Mouse (Mus musculus) erythroblast, adult 5-6 weeks (primary cell): ENCODE data around the gene Golga3. TPM values are rescaled to one million over a fixed set of nuclear protein-coding genes. Genes with fewer than 3 reads are reported as not detected.

ENCODE experiments used
- ATAC-seq: replicated peaks from 2 replicates; pipeline ENCODE4 v1.8.0; 2016; ENCODE audit warnings: moderate number of reproducible peaks, mild to moderate bottlenecking, moderate TSS enrichment, inconsistent platforms; ENCODE audit not compliant: poor library complexity, low FRiP score, severe bottlenecking
- total RNA-seq, 2 experiments: library from RNA; stranded (forward) in 1 of 2; stranded (reverse) in 1 of 2; fragments of 150-400 nt in 1 of 2; fragments of 200-764, 138-1000 nt in 1 of 2; gene quantifications; 2 replicates each; pipeline versions ENCODE4 v1.2.3 to v1.2.4; 2015 to 2017; ENCODE audit warnings: low replicate concordance in 2 of 2

Gene Golga3
- total RNA-seq, 2 experiments from 2014 or later, result 11.1 to 18.4 TPM

GRCm38 (mm10) chr5:110230401-110230779 is 53.9 kb downstream of the Golga3 start:
- ATAC-seq, result no peak; the same call in 1 of the 2 replicates

GRCm38 (mm10) chr5:110230780-110231461 is 54.4 kb downstream of the Golga3 start, which contains the start of gene Ankle2:
Gene Ankle2, plus strand, starts transcription at chr5:110231004.
- ATAC-seq, result peak; percentile 94

- ATAC-seq, result no peak
These were observed 55.1 kb downstream of the Golga3 start for GRCm38 (mm10) chr5:110231638-110232037.

GRCm38 (mm10) chr5:110232346-110232745 is 55.8 kb downstream of the Golga3 start:
- no peak for ATAC-seq

- ATAC-seq, result no peak
These were observed 67.6 kb downstream of the Golga3 start for GRCm38 (mm10) chr5:110244091-110244490.

- no peak for ATAC-seq
These were observed 90.4 kb downstream of the Golga3 start for GRCm38 (mm10) chr5:110266941-110267340.

- ATAC-seq, result peak; percentile 90
These were observed 92.9 kb downstream of the Golga3 start, which contains the start of gene Pgam5 for GRCm38 (mm10) chr5:110269141-110270101. Gene Pgam5, minus strand, starts transcription at chr5:110269913.

GRCm38 (mm10) chr5:110270242-110270641 is 93.7 kb downstream of the Golga3 start:
- no peak for ATAC-seq

- ATAC-seq, result no peak
These were observed 97.6 kb downstream of the Golga3 start for GRCm38 (mm10) chr5:110274147-110274546.

- ATAC-seq, result no peak
These were observed 98.3 kb downstream of the Golga3 start for GRCm38 (mm10) chr5:110274846-110275245.

Other genes with a start within 250 kb of the Golga3 start
- gene Zfp932, start 180.2 kb upstream of the Golga3 start, total RNA-seq (2015; ENCODE audit: low replicate concordance), result 8.2 and 12.3 TPM in 2 replicates
- gene Zfp932, start 180.2 kb upstream of the Golga3 start, total RNA-seq (2017; ENCODE audit: low replicate concordance), result 8.6 and 24.5 TPM in 2 replicates
- 8.6 TPM in 1 of 2 replicates, not detected in the other for gene Gm17655, start 104.2 kb upstream of the Golga3 start, total RNA-seq (2015; ENCODE audit: low replicate concordance)
- gene Gm17655, start 104.2 kb upstream of the Golga3 start, total RNA-seq (2017; ENCODE audit: low replicate concordance), result 2.0 and 6.8 TPM in 2 replicates
- gene Gm35315, start 82.3 kb upstream of the Golga3 start, total RNA-seq (2015; ENCODE audit: low replicate concordance), result not detected in 2 replicates
- gene Gm35315, start 82.3 kb upstream of the Golga3 start, total RNA-seq (2017; ENCODE audit: low replicate concordance), result 0.17 and 1.4 TPM in 2 replicates
- not detected in 2 replicates for gene Plcxd1, start 76.7 kb upstream of the Golga3 start, total RNA-seq (2015; ENCODE audit: low replicate concordance)
- gene Plcxd1, start 76.7 kb upstream of the Golga3 start, total RNA-seq (2017; ENCODE audit: low replicate concordance), result not detected in 2 replicates
- 1.5 TPM in 1 of 2 replicates, not detected in the other for gene Gtpbp6, start 68.5 kb upstream of the Golga3 start, total RNA-seq (2015; ENCODE audit: low replicate concordance)
- 2.1 and 2.2 TPM in 2 replicates for gene Gtpbp6, start 68.5 kb upstream of the Golga3 start, total RNA-seq (2017; ENCODE audit: low replicate concordance)
- 1.5 and 4.0 TPM in 2 replicates for gene Zfp605, start 66.6 kb upstream of the Golga3 start, total RNA-seq (2015; ENCODE audit: low replicate concordance)
- gene Zfp605, start 66.6 kb upstream of the Golga3 start, total RNA-seq (2017; ENCODE audit: low replicate concordance), result 1.1 and 1.5 TPM in 2 replicates
- 53.5 and 67.8 TPM in 2 replicates for gene Chfr, start 40.9 kb upstream of the Golga3 start, total RNA-seq (2015; ENCODE audit: low replicate concordance)
- gene Chfr, start 40.9 kb upstream of the Golga3 start, total RNA-seq (2017; ENCODE audit: low replicate concordance), result 69.3 and 97.0 TPM in 2 replicates
- 24.0 and 31.5 TPM in 2 replicates for gene Ankle2, start 54.3 kb downstream of the Golga3 start, total RNA-seq (2015; ENCODE audit: low replicate concordance)
- gene Ankle2, start 54.3 kb downstream of the Golga3 start, total RNA-seq (2017; ENCODE audit: low replicate concordance), result 25.6 and 41.6 TPM in 2 replicates
- gene Pgam5, start 93.2 kb downstream of the Golga3 start, total RNA-seq (2015; ENCODE audit: low replicate concordance), result 11.9 and 14.0 TPM in 2 replicates
- gene Pgam5, start 93.2 kb downstream of the Golga3 start, total RNA-seq (2017; ENCODE audit: low replicate concordance), result 9.6 and 13.9 TPM in 2 replicates
- gene Pxmp2, start 109.5 kb downstream of the Golga3 start, total RNA-seq (2015; ENCODE audit: low replicate concordance), result 4.2 and 8.6 TPM in 2 replicates
- gene Pxmp2, start 109.5 kb downstream of the Golga3 start, total RNA-seq (2017; ENCODE audit: low replicate concordance), result 0.94 and 3.6 TPM in 2 replicates
- gene Pole, start 109.6 kb downstream of the Golga3 start, total RNA-seq (2015; ENCODE audit: low replicate concordance), result 27.6 and 46.1 TPM in 2 replicates
- 24.4 and 25.5 TPM in 2 replicates for gene Pole, start 109.6 kb downstream of the Golga3 start, total RNA-seq (2017; ENCODE audit: low replicate concordance)
- not detected in 2 replicates for gene P2rx2, start 166.5 kb downstream of the Golga3 start, total RNA-seq (2015; ENCODE audit: low replicate concordance)
- gene P2rx2, start 166.5 kb downstream of the Golga3 start, total RNA-seq (2017; ENCODE audit: low replicate concordance), result not detected in 2 replicates
- gene Lrcol1, start 168.0 kb downstream of the Golga3 start, total RNA-seq (2015; ENCODE audit: low replicate concordance), result not detected in 2 replicates
- not detected in 2 replicates for gene Lrcol1, start 168.0 kb downstream of the Golga3 start, total RNA-seq (2017; ENCODE audit: low replicate concordance)